Mouse (Mus musculus) spleen, adult 2 months (tissue): ENCODE results near the gene Pakap.

ENCODE experiments used
- CTCF ChIP-seq: fragments of 200-500 bp; IDR thresholded peaks from 2 replicates; pipeline ENCODE4 v1.5.1; 2011; ENCODE audit warnings: mild to moderate bottlenecking, inconsistent platforms; ENCODE audit not compliant: insufficient read depth, insufficient read length, insufficient replicate concordance; ENCODE audit errors: extremely low read depth
- POLR2A ChIP-seq: fragments of 200-500 bp; IDR thresholded peaks from 2 replicates; pipeline ENCODE4 v1.6.1; 2011; ENCODE audit warnings: low read depth, low read length, inconsistent platforms

DNA sequence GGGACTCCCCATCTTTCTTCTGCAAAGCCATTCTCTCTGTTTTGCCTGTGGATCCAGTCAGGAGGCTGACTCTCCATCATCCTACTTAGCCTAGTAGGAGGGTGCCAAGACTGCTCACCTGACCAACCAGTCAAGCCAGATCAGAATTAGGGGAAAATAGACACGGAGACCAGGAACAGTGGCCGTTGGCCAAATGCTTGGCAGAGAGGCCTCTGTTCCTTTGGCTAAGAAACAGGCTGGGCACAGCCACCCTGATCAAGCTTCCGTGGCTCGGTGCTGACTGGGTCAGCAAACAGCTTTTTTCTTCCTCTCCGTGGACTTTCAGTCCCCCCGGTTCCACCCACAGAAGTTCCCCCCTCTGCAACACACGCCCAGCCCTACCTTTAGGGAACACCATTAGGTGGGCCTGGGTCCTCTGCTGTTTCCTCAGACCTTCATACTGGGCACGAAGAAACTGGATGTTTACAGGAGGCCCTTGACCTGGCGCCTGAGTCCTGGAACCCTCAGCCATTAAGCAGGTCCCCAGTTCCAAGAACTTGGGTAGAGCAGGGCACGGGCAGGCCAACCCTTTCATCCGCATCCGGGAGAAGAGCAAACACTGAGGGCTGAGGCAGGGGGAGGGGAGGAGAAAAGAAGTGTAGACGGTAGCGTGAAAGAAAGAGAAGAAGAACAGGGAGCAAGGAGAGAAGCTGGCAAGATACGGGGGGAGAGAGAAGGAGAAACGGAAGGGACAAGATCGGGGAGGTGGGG, 347.4 kb downstream of the Pakap start:
- TF ChIP-seq CTCF (no peak), POLR2A (no peak)
